Mouse (Mus musculus) frontal cortex, postnatal 10 days (tissue): ENCODE data around the gene Gatb.

Source experiments
- DNase-seq, 2 experiments: peaks; one replicate each; pipeline ENCODE4 v3.0.0; 2022; ENCODE audit warnings: low spot score in 2 of 2, mixed read lengths in 1 of 2

The Gatb gene

GRCm38 (mm10) chr3:85592640-85593252, 18.8 kb downstream of the Gatb start:
- DNase-seq = no peak

GRCm38 (mm10) chr3:85594452-85594851, 20.5 kb downstream of the Gatb start:
- no peak for DNase-seq

- DNase-seq = no peak
These were observed 25.6 kb downstream of the Gatb start for GRCm38 (mm10) chr3:85599526-85599925.

DNA sequence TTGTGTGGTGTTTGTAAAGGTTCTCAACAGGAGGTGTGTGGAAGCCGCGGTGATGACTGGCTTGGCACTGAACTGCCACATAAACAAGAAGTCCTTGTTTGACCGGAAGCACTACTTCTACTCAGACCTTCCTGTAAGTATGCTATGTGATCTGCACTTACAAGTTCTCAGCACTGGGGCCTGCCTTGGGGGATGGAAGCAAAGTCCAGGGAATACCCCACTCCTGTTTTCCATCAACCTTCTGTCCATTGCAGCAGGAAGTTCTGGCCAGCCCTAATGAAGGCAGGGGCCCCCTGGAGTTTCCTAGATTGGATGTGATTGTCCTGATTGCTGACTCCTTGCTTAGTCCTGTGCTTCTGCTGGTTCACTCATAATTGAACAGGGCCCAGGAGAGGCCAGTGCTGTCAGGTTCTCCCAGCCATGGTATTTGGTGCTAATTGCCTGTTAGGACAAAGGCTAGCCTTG, 28.0 kb downstream of the Gatb start:
- DNase-seq = no peak

GRCm38 (mm10) chr3:85603811-85604210, 29.9 kb downstream of the Gatb start:
- DNase-seq = no peak

DNA sequence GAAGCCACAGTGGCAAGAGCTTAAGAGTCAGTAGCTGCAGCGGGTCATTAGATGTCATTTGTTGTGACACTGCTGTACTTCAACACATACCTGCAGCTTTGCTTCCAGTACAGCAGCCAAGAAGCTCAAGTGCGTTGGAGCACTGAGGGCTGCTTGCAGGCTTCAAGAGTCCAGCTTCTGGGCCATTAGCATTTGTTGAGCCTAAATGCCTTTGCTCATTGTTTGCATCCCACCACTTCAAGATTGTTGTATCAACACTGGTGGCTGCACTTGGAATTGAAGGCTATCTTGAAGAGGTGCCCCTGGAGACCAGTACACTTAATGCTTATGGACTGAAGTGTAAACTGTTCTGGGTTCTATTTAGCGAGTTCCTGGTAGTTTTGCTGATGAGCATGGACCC, 33.0 kb downstream of the Gatb start:
- DNase-seq = no peak

DNA sequence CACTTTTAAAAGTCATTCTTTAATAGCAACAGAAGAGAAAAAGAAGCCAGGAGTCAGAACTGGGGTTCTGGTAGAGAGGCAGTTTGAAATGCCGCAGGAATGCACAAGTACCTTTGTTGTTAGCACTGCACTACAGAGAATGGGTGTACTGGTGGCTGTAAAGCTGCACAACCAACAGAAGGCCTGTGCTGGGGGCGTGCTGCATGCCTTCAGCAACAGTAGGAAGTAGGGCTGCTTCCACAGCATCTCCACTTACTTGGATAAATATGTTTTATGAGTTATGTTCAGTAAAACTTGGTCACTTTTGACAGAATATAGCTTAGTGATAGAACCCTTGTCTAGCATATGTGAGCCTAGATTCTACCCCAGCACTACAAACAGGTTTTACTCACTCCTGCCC, 33.8 kb downstream of the Gatb start:
- DNase-seq = no peak

- no peak for DNase-seq
These were observed 42.5 kb downstream of the Gatb start for GRCm38 (mm10) chr3:85616389-85616788.

- DNase-seq = no peak
These were observed 45.0 kb downstream of the Gatb start for GRCm38 (mm10) chr3:85618885-85619284.

DNA sequence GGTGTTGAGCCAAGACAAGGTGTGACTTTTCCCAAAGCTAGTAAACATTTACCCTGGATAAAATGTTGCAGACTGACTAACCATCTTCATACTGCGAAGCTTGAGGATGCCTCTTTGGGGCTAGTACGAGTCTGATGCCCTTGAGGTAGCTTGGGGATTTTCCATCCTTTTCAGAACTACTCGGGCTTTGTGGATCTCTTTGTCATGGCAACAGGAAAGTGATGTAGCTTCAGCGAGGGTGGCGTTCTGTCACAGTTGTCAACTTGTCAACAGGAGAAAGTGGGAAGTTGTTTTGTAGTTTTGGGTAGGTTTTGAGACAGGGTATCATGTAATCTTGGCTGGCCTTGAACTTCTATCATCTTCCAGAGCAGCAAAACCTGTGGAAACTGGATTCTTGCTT, 45.4 kb downstream of the Gatb start:
- no peak for DNase-seq

- no peak for DNase-seq
These were observed 45.8 kb downstream of the Gatb start for GRCm38 (mm10) chr3:85619751-85620150.

- no peak for DNase-seq
These were observed 56.1 kb downstream of the Gatb start for GRCm38 (mm10) chr3:85629895-85630510.

- DNase-seq = no peak
These were observed 59.8 kb downstream of the Gatb start for GRCm38 (mm10) chr3:85633733-85634132.

DNA sequence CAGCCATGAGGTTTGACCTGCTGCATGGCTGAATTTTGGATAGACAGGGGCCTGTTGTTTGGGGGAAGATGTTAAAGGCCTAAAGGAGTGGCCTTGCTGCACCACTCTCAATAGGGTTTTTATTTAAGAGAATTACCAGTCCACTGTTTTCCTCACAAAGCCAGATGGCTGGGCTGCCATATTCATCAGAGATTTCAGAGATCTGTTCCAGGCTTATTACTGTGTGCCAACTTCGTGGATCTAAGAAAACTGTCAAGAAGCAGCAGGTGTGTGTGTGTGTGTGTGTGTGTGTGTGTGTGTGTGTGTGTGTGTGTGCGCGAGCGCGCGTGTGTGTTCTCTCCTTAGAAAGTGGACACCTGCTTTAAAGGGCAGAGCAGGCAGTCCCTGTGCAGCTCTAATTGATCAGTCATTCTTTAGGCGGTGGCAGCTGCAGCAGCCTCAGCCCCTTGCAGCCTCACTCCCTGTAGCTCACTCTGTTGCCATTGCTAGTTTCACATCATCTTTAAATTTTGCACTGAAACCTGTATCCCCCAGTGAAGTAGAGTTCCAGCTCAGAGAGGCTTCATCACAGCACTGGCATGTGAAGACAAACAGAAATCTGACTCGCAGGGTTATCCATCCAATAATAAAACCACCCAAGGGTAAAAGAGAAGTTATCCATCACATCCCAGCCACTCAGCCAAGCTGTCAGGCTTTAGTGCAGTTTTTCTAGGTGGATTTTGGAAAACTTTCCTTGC, 60.6 kb downstream of the Gatb start:
- no peak for DNase-seq

GRCm38 (mm10) chr3:85635126-85635419, 61.2 kb downstream of the Gatb start:
- no peak for DNase-seq

DNA sequence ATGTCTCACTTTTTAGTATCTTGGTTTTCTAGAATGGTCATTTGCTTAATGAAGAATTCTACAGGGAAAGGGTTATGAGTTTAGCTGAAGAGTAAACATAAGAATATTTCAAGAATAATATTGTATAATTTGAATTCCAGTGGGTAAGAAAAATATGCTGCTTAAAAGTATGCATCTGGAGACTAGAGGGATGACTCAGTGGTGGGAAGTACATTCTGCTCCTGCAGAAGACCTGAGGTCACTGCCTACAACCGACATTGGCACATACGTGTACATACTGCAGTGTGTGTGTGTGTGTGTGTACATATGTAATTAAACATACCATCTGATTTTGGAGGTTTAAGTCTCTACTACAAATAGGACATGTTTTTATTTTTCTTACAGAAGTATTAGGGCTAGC, 61.7 kb downstream of the Gatb start:
- no peak for DNase-seq

DNA sequence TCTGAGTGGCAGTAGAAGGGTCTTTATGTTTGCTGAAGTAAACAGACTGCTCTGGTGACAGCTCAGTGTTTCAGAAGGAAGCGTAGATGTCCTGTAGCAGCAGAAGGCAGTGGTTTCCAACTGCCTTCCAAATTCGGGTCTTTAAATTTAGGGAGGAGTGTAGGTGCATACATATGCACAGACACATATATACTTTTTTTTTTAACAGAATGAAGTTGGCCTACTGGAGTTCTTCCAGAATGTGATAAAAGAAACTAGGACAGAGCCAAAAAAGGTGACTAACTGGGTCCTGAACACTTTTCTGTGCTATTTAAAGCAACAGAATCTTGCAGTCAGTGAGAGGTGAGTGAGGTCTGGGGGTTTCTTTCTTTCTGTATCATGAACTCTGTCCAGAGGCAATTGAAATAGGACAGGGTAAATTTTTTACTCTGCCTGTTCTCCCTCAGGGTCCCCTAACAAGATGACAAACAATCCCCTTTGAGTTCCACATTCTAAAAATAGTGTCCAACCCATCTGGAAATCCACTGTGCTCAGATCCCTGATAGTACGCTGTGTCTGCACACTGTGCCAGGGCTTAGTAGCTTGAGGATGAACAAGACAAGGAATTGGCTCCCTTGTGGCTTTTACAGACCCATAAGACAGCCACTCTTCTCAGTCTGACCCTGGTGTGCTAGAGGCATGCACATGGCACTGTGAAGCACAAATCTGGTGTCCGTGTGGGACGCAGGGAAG, 63.0 kb downstream of the Gatb start:
- DNase-seq = no peak

GRCm38 (mm10) chr3:85641751-85642150, 67.8 kb downstream of the Gatb start:
- no peak for DNase-seq

- no peak for DNase-seq
These were observed 70.9 kb downstream of the Gatb start for GRCm38 (mm10) chr3:85644814-85645213.

- no peak for DNase-seq
These were observed 71.6 kb downstream of the Gatb start for GRCm38 (mm10) chr3:85645517-85646004.

- no peak for DNase-seq
These were observed 75.3 kb downstream of the Gatb start for GRCm38 (mm10) chr3:85649176-85649575.
